Comparison of ENCODE assay signal across 28 mouse cellular contexts in the genomic region with DNA sequence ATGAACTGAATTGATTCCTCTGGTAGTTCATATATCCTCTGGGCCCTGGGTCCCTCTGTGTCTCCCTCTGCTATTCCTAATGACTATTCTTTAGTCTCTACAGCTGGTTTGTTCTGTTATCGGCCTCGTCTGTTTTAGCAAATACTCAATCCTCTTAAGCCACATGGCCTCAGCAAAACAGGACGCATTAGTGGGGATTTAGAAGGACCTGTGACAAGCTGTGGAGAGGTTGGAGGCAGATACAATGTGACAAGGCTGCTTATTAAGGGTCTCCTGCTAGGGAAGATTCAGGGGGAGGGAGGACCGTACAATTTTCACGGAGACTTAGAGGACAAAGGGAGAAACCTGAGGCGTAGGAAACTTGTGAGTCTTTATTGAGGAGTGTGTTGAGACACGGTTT. TPM values are rescaled to one million over a fixed set of nuclear protein-coding genes. Genes with fewer than 3 reads are reported as not detected.
DNase-seq lines count a peak whose midpoint lies in the region; ATAC-seq lines count a peak whose summit lies in the region.
"Had no signal": no experiment of that assay in that cellular context is flagged by ENCODE, and none has a peak within 500 bp of the region (broad histone marks: within the 10 kb centered on the region; RNA-seq: fewer than 3 reads in every experiment).

No protein-coding gene starts in this region.

- no peak overlapping the region for H3K9ac ChIP-seq in midbrain, embryonic 14.5 days (replicated peaks; ENCODE audit: low read length)
- H3K9ac ChIP-seq: embryonic facial prominence, embryonic 13.5 days; embryonic facial prominence, embryonic 15.5 days; forebrain, embryonic 12.5 days had no signal

- no peaks in the 10 kb centered on the region for H3K9me3 ChIP-seq in midbrain, embryonic 14.5 days (ENCODE audit: control insufficient read depth, low read length)
- no peaks in the 10 kb centered on the region for H3K9me3 ChIP-seq in midbrain, embryonic 10.5 days (replicated peaks)
- H3K9me3 ChIP-seq in limb, embryonic 10.5 days (replicated peaks): no peaks in the 10 kb centered on the region
- H3K9me3 ChIP-seq: embryonic facial prominence, embryonic 13.5 days; embryonic facial prominence, embryonic 15.5 days; forebrain, embryonic 10.5 days; forebrain, embryonic 12.5 days had no signal

- H3K4me1 ChIP-seq in midbrain, embryonic 14.5 days (ENCODE audit: control insufficient read depth, insufficient read depth, low read length): no peaks in the 10 kb centered on the region
- no peaks in the 10 kb centered on the region for H3K4me1 ChIP-seq in midbrain, embryonic 10.5 days
- no peaks in the 10 kb centered on the region for H3K4me1 ChIP-seq in limb, embryonic 10.5 days
- H3K4me1 ChIP-seq: embryonic facial prominence, embryonic 13.5 days; embryonic facial prominence, embryonic 15.5 days; forebrain, embryonic 10.5 days; forebrain, embryonic 12.5 days had no signal

- H3K4me3 ChIP-seq in midbrain, embryonic 14.5 days (replicated peaks; ENCODE audit: low read depth, low read length): no peak overlapping the region
- H3K4me3 ChIP-seq in midbrain, embryonic 10.5 days: no peak overlapping the region
- no peak overlapping the region for H3K4me3 ChIP-seq in limb, embryonic 10.5 days
- H3K4me3 ChIP-seq: embryonic facial prominence, embryonic 13.5 days; embryonic facial prominence, embryonic 15.5 days; erythroblast, embryonic 14.5 days; forebrain, embryonic 10.5 days; forebrain, embryonic 12.5 days had no signal

- peak; percentile 4 for DNase-seq in midbrain, embryonic 14.5 days
- no peak for DNase-seq in midbrain, embryonic 10.5 days (ENCODE audit: low spot score)
- peak; percentile 42 for DNase-seq in retina, embryonic 14.5 days (ENCODE audit: low spot score)
- peak; percentile 76 for DNase-seq in retina, postnatal 7 days (ENCODE audit: low read depth, low spot score)
- no peak for DNase-seq in left cerebral cortex, adult 8-10 months (ENCODE audit: low spot score in 2 of 2)
- no peak for DNase-seq in limb, embryonic 10.5 days (ENCODE audit: low spot score)
- DNase-seq: adrenal gland, adult 2 months; adrenal gland, postnatal 10 days; adrenal gland, postnatal 25 days; cerebellum, adult 11 months; cerebellum, adult 18-20 months; cerebellum, adult 8-10 months; cerebellum, adult 9-11 months; cerebellum, postnatal 14 days; cerebellum, postnatal 36 days; embryo, embryonic 11 days had no signal

- H3K27me3 ChIP-seq in midbrain, embryonic 14.5 days (ENCODE audit: control insufficient read depth, insufficient read depth, low read length): no peaks in the 10 kb centered on the region
- H3K27me3 ChIP-seq in midbrain, embryonic 10.5 days (ENCODE audit: low read depth, poor library complexity, severe bottlenecking): no peaks in the 10 kb centered on the region
- no peaks in the 10 kb centered on the region for H3K27me3 ChIP-seq in limb, embryonic 10.5 days (ENCODE audit: low read depth, poor library complexity, severe bottlenecking)
- H3K27me3 ChIP-seq: embryonic facial prominence, embryonic 13.5 days; embryonic facial prominence, embryonic 15.5 days; forebrain, embryonic 12.5 days had no signal

- WGBS in midbrain, embryonic 14.5 days: 29% methylated on average over 7 of the region's 7 CpGs
- 54% methylated on average over 7 of the region's 7 CpGs for WGBS in midbrain, embryonic 10.5 days
- WGBS in limb, embryonic 10.5 days: 86% methylated on average over 7 of the region's 7 CpGs

- no peak overlapping the region for H3K4me2 ChIP-seq in midbrain, embryonic 14.5 days (ENCODE audit: low read length)
- H3K4me2 ChIP-seq: embryonic facial prominence, embryonic 13.5 days; embryonic facial prominence, embryonic 15.5 days; forebrain, embryonic 12.5 days had no signal

- no peak for ATAC-seq in midbrain, embryonic 14.5 days (ENCODE audit: low FRiP score, low TSS enrichment)
- ATAC-seq: forebrain, embryonic 14.5 days had no signal

- no peak overlapping the region for H3K27ac ChIP-seq in midbrain, embryonic 14.5 days (replicated peaks; ENCODE audit: low read depth, low read length)
- H3K27ac ChIP-seq in midbrain, embryonic 10.5 days (replicated peaks): no peak overlapping the region
- H3K27ac ChIP-seq in limb, embryonic 10.5 days: no peak overlapping the region
- H3K27ac ChIP-seq: embryonic facial prominence, embryonic 13.5 days; embryonic facial prominence, embryonic 15.5 days; forebrain, embryonic 10.5 days; forebrain, embryonic 12.5 days had no signal

- H3K36me3 ChIP-seq in midbrain, embryonic 14.5 days (ENCODE audit: control insufficient read depth, insufficient read depth, low read length): no peaks in the 10 kb centered on the region
- H3K36me3 ChIP-seq in midbrain, embryonic 10.5 days: no peaks in the 10 kb centered on the region
- no peaks in the 10 kb centered on the region for H3K36me3 ChIP-seq in limb, embryonic 10.5 days
- H3K36me3 ChIP-seq: embryonic facial prominence, embryonic 13.5 days; embryonic facial prominence, embryonic 15.5 days; forebrain, embryonic 10.5 days; forebrain, embryonic 12.5 days had no signal

RNA-seq across cellular contexts. Expression of a gene that starts 16.3 kb away (rescaled TPM):
- polyA plus RNA-seq in midbrain, embryonic 14.5 days (2014; fragmentation: Nextera tagmentation; extraction: Ambion mirVana): 1,539 and 1,832 TPM in 2 replicates
- polyA plus RNA-seq in midbrain, embryonic 10.5 days (2016; fragmentation: Nextera tagmentation; extraction: Ambion mirVana): 864 and 990 TPM in 2 replicates
- total RNA-seq in left cerebral cortex, adult 8-10 months (2022): 1,000 to 10,000 TPM in 3 of 4 experiments, 100 to 1,000 TPM in 1; 989 to 1,128 (median 1,052) TPM
- 654 and 733 TPM in 2 replicates for polyA plus RNA-seq in limb, embryonic 10.5 days (2016; fragmentation: Nextera tagmentation; extraction: Ambion mirVana)

RNA-seq across cellular contexts. Expression of a gene that starts 23.4 kb away (rescaled TPM):
- polyA plus RNA-seq in midbrain, embryonic 14.5 days (2014; fragmentation: Nextera tagmentation; extraction: Ambion mirVana): 0.22 TPM in 1 of 2 replicates, not detected in the other
- polyA plus RNA-seq in midbrain, embryonic 10.5 days (2016; fragmentation: Nextera tagmentation; extraction: Ambion mirVana): not detected in 2 replicates
- under 1 TPM in 2 of 4 experiments, not detected in 2; 0.21 to 0.44 TPM for total RNA-seq in left cerebral cortex, adult 8-10 months (2022)
- not detected in 2 replicates for polyA plus RNA-seq in limb, embryonic 10.5 days (2016; fragmentation: Nextera tagmentation; extraction: Ambion mirVana)
- total RNA-seq: adrenal gland, adult 2 months; adrenal gland, postnatal 25 days; common myeloid progenitor, adult 5-6 weeks; MEL had no signal
- polyA plus RNA-seq: C2C12; embryonic facial prominence, embryonic 11.5 days; embryonic facial prominence, embryonic 13.5 days; embryonic facial prominence, embryonic 15.5 days; forebrain, embryonic 10.5 days; forebrain, embryonic 12.5 days; forebrain, embryonic 14.5 days had no signal

RNA-seq across cellular contexts. Expression of a gene that starts 26.1 kb away (rescaled TPM):
- polyA plus RNA-seq in midbrain, embryonic 14.5 days (2014; fragmentation: Nextera tagmentation; extraction: Ambion mirVana): 0.18 TPM in 1 of 2 replicates, not detected in the other
- polyA plus RNA-seq in midbrain, embryonic 10.5 days (2016; fragmentation: Nextera tagmentation; extraction: Ambion mirVana): 0.15 and 0.53 TPM in 2 replicates
- not detected for total RNA-seq in left cerebral cortex, adult 8-10 months (2022)
- not detected in 2 replicates for polyA plus RNA-seq in limb, embryonic 10.5 days (2016; fragmentation: Nextera tagmentation; extraction: Ambion mirVana)
- total RNA-seq: adrenal gland, adult 2 months; adrenal gland, postnatal 10 days; adrenal gland, postnatal 25 days; adrenal gland, postnatal 4 days; common myeloid progenitor, adult 5-6 weeks; ES-E14; MEL had no signal
- polyA plus RNA-seq: adrenal gland, adult 2 months; C2C12; embryonic facial prominence, embryonic 13.5 days; erythroblast, embryonic 14.5 days; forebrain, embryonic 12.5 days had no signal

RNA-seq across cellular contexts. Expression of a gene that starts 40.0 kb away (rescaled TPM):
- polyA plus RNA-seq in midbrain, embryonic 14.5 days (2014; fragmentation: Nextera tagmentation; extraction: Ambion mirVana): 135 and 136 TPM in 2 replicates
- polyA plus RNA-seq in midbrain, embryonic 10.5 days (2016; fragmentation: Nextera tagmentation; extraction: Ambion mirVana): 181 and 183 TPM in 2 replicates
- 100 to 1,000 TPM; 114 to 149 (median 128) TPM for total RNA-seq in left cerebral cortex, adult 8-10 months (2022)
- polyA plus RNA-seq in limb, embryonic 10.5 days (2016; fragmentation: Nextera tagmentation; extraction: Ambion mirVana): 173 and 203 TPM in 2 replicates

Comparison
In these comparisons a context has a peak if more than half of its experiments do, and no peak if none do; other contexts are left out.
1. DNase-seq: peak in midbrain, embryonic 14.5 days (single experiment), retina, embryonic 14.5 days (single experiment) and retina, postnatal 7 days (single experiment); none in midbrain, embryonic 10.5 days (single experiment), left cerebral cortex, adult 8-10 months (0 of 2) and limb, embryonic 10.5 days (single experiment).